Mouse (Mus musculus): ENCODE results near the gene Sec14l1.

DNA sequence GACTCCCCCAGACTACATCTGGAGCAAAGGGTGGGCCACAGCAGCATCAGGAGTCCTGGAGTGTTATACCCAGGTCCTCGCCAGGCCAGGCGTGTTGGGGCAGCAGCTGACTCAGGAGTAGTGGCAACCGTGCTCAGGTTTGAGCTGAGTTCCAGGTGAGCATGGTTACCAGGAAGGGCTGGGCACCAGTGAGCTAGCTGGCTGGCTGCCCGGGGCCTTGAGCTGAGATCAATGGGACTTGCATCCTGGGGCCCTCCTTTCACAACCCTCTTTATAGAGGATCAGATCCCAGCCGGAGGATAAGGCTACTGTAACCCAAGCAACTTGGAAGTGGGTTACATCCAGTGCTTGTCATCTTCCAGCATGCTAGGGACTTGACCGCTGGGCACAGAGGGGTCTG is 90.1 kb downstream of the Sec14l1 start:
- TF ChIP-seq CTCF (conservative IDR thresholded peaks at IDR 0.05; ENCODE audit: insufficient read depth, insufficient read length, low read depth, low read length) = no peak
- no peak for TF ChIP-seq POLR2A (IDR thresholded peaks at IDR 0.05; ENCODE audit: low read depth, low read length)

Measured in kidney, adult 2 months (tissue).